Mouse (Mus musculus): ENCODE data around the gene Fam76a. TPM values are rescaled to one million over a fixed set of nuclear protein-coding genes. Genes with fewer than 3 reads are reported as not detected.

Gene Fam76a
- polyA plus RNA-seq, 1 experiment, result 111 TPM

DNA sequence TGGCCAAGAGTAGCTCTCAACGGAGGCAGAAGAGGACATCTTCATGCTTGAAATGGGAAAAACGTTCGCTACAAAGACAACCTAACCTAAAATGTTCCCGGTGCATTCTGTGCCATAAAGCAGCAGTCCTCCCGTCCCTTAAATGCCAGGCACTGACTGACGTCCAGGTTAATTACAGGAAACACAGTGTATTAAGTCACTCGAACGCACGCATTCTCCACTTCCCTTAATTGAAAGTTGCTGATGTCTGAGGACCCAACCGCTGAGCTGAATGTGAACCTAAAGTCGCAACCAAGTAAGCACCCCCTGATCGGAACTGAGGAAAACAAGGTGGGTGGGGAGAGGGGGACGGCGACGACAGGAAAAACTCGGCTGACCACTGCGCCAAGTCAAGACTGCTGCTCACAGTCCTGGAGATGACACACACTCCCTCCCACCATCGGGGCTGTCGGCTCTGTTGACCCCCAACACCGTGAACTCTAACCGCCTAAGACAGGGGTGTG is 38.7 kb downstream of the Fam76a start:
- Histone ChIP-seq H3K4me3 (ENCODE audit: control insufficient read depth, low read depth, low read length) (peak overlapping the region; percentile 89), H3K27me3 (ENCODE audit: control insufficient read depth, insufficient read depth, low read length) (no peaks in the 10 kb centered on the region), H3K27ac (ENCODE audit: control insufficient read depth, insufficient read depth, low read depth, low read length) (peak overlapping the region; percentile 76), H3K4me1 (ENCODE audit: control insufficient read depth, insufficient read depth, low read length) (peaks cover 5% of the 10 kb centered on the region), H3K36me3 (ENCODE audit: control insufficient read depth, insufficient read depth, low read length) (no peaks in the 10 kb centered on the region)
- TF ChIP-seq POLR2A (IDR thresholded peaks at IDR 0.05; ENCODE audit: control insufficient read depth, low read depth, low read length) (no peak), CTCF (IDR thresholded peaks at IDR 0.05; ENCODE audit: control insufficient read depth, insufficient read depth, insufficient replicate concordance, low read depth, low read length) (no peak)

GRCm38 (mm10) chr4:132874363-132875097 is 47.8 kb downstream of the Fam76a start:
- Histone ChIP-seq H3K4me3 (ENCODE audit: control insufficient read depth, low read depth, low read length) (no peak overlapping the region), H3K4me1 (ENCODE audit: control insufficient read depth, insufficient read depth, low read length) (no peaks in the 10 kb centered on the region), H3K27ac (ENCODE audit: control insufficient read depth, insufficient read depth, low read depth, low read length) (no peak overlapping the region), H3K36me3 (ENCODE audit: control insufficient read depth, insufficient read depth, low read length) (no peaks in the 10 kb centered on the region), H3K27me3 (ENCODE audit: control insufficient read depth, insufficient read depth, low read length) (no peaks in the 10 kb centered on the region)
- TF ChIP-seq POLR2A (IDR thresholded peaks at IDR 0.05; ENCODE audit: control insufficient read depth, low read depth, low read length) (no peak), CTCF (IDR thresholded peaks at IDR 0.05; ENCODE audit: control insufficient read depth, insufficient read depth, insufficient replicate concordance, low read depth, low read length) (no peak)

DNA sequence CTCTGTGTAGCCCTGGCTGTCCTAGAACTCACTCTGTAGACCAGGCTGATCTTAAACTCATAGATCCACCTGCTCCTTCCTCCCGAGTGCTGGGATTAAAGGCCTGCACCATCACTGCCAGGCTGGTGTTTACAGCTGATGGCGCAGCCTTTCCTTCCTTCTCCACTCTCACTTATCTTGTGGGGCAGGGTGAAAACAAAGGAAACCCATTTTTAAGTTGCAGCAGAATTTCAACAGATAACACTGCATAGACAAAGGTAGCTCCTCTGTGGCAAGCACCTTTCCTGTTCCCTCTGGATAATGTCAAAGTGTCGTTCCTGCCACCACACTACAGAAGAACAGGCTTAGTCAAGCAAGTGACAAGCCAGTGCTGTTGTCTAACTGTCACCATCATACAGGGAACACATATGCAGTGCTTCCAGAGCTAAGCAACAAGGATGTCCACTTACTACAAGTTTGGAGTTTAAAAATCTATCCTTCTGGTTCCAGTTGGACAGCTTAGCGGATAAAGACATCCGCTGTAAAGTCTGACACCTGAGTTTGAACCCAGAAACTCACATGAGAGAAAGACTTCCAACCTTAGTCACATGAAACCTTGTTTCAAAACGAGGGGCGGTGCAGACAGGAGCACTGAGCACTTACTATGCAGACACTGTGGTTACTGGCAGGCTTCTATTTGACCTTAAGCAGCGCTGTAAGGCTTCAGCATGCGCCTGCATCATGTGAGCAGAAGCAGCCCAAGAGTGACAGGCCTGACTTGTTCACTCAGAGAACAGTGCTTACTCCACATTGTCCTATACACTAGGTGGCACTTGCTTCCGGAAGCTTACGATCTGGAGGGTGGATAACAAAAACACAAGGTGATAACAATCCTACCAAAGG is 48.6 kb downstream of the Fam76a start:
- Histone ChIP-seq H3K36me3 (ENCODE audit: control insufficient read depth, insufficient read depth, low read length) (no peaks in the 10 kb centered on the region), H3K4me1 (ENCODE audit: control insufficient read depth, insufficient read depth, low read length) (no peaks in the 10 kb centered on the region), H3K27ac (ENCODE audit: control insufficient read depth, insufficient read depth, low read depth, low read length) (no peak overlapping the region), H3K4me3 (ENCODE audit: control insufficient read depth, low read depth, low read length) (no peak overlapping the region), H3K27me3 (ENCODE audit: control insufficient read depth, insufficient read depth, low read length) (no peaks in the 10 kb centered on the region)
- no peak for TF ChIP-seq POLR2A (IDR thresholded peaks at IDR 0.05; ENCODE audit: control insufficient read depth, low read depth, low read length)
- no peak for TF ChIP-seq CTCF (IDR thresholded peaks at IDR 0.05; ENCODE audit: control insufficient read depth, insufficient read depth, insufficient replicate concordance, low read depth, low read length)

- Histone ChIP-seq H3K4me1 (ENCODE audit: control insufficient read depth, insufficient read depth, low read length) (no peaks in the 10 kb centered on the region), H3K36me3 (ENCODE audit: control insufficient read depth, insufficient read depth, low read length) (no peaks in the 10 kb centered on the region), H3K27me3 (ENCODE audit: control insufficient read depth, insufficient read depth, low read length) (no peaks in the 10 kb centered on the region), H3K27ac (ENCODE audit: control insufficient read depth, insufficient read depth, low read depth, low read length) (no peak overlapping the region), H3K4me3 (ENCODE audit: control insufficient read depth, low read depth, low read length) (no peak overlapping the region)
- TF ChIP-seq POLR2A (IDR thresholded peaks at IDR 0.05; ENCODE audit: control insufficient read depth, low read depth, low read length), result no peak
- TF ChIP-seq CTCF (IDR thresholded peaks at IDR 0.05; ENCODE audit: control insufficient read depth, insufficient read depth, insufficient replicate concordance, low read depth, low read length), result no peak
These were observed 51.2 kb downstream of the Fam76a start for GRCm38 (mm10) chr4:132871116-132871515.

- Histone ChIP-seq H3K27me3 (ENCODE audit: control insufficient read depth, insufficient read depth, low read length) (no peaks in the 10 kb centered on the region), H3K4me1 (ENCODE audit: control insufficient read depth, insufficient read depth, low read length) (no peaks in the 10 kb centered on the region), H3K36me3 (ENCODE audit: control insufficient read depth, insufficient read depth, low read length) (0 out of 2 replicates have a peak, but pooled peaks cover 1% of the 10 kb centered on the region), H3K27ac (ENCODE audit: control insufficient read depth, insufficient read depth, low read depth, low read length) (no peak overlapping the region), H3K4me3 (ENCODE audit: control insufficient read depth, low read depth, low read length) (no peak overlapping the region)
- TF ChIP-seq POLR2A (IDR thresholded peaks at IDR 0.05; ENCODE audit: control insufficient read depth, low read depth, low read length) (no peak), CTCF (IDR thresholded peaks at IDR 0.05; ENCODE audit: control insufficient read depth, insufficient read depth, insufficient replicate concordance, low read depth, low read length) (no peak)
These were observed 57.5 kb downstream of the Fam76a start for GRCm38 (mm10) chr4:132864856-132865255.

GRCm38 (mm10) chr4:132863012-132863411 is 59.3 kb downstream of the Fam76a start:
- no peaks in the 10 kb centered on the region for H3K27me3 ChIP-seq (ENCODE audit: control insufficient read depth, insufficient read depth, low read length)
- H3K27ac ChIP-seq (ENCODE audit: control insufficient read depth, insufficient read depth, low read depth, low read length), result no peak overlapping the region
- H3K4me1 ChIP-seq (ENCODE audit: control insufficient read depth, insufficient read depth, low read length), result no peaks in the 10 kb centered on the region
- 0 out of 2 replicates have a peak, but pooled peaks cover 3% of the 10 kb centered on the region for H3K36me3 ChIP-seq (ENCODE audit: control insufficient read depth, insufficient read depth, low read length)
- H3K4me3 ChIP-seq (ENCODE audit: control insufficient read depth, low read depth, low read length), result no peak overlapping the region
- TF ChIP-seq POLR2A (IDR thresholded peaks at IDR 0.05; ENCODE audit: control insufficient read depth, low read depth, low read length) (no peak), CTCF (IDR thresholded peaks at IDR 0.05; ENCODE audit: control insufficient read depth, insufficient read depth, insufficient replicate concordance, low read depth, low read length) (no peak)

DNA sequence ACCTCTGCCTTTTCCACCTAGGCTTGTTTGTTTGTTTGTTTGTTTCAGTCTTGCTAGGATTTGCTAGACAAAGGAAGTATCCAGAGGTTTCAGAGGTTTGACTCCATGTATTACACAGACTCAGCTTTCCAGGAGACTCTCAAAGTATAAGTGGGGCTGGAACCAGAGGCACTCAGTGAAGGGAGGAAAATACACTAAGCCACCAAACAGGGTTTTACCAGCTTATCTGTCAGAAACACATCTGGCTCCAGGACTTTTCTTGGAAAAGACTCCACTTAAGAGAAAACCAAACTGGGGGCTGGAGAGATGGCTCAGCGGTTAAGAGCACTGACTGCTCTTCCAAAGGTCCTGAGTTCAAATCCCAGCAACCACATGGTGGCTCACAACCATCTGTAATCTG is 61.5 kb downstream of the Fam76a start:
- no peak overlapping the region for H3K4me3 ChIP-seq (ENCODE audit: control insufficient read depth, low read depth, low read length)
- no peaks in the 10 kb centered on the region for H3K4me1 ChIP-seq (ENCODE audit: control insufficient read depth, insufficient read depth, low read length)
- no peaks in the 10 kb centered on the region for H3K27me3 ChIP-seq (ENCODE audit: control insufficient read depth, insufficient read depth, low read length)
- no peak overlapping the region for H3K27ac ChIP-seq (ENCODE audit: control insufficient read depth, insufficient read depth, low read depth, low read length)
- no peak for TF ChIP-seq POLR2A (IDR thresholded peaks at IDR 0.05; ENCODE audit: control insufficient read depth, low read depth, low read length)
- TF ChIP-seq CTCF (IDR thresholded peaks at IDR 0.05; ENCODE audit: control insufficient read depth, insufficient read depth, insufficient replicate concordance, low read depth, low read length), result no peak
- peaks cover 5% of the 10 kb centered on the region for H3K36me3 ChIP-seq (ENCODE audit: control insufficient read depth, insufficient read depth, low read length)

Other genes with a start within 250 kb of the Fam76a start
- gene Xkr8, start 190.0 kb downstream of the Fam76a start, polyA plus RNA-seq (2012; rRNA removed), result 141 and 155 TPM in 2 replicates
- gene Smpdl3b, start 165.3 kb downstream of the Fam76a start, polyA plus RNA-seq (2012; rRNA removed), result 2.8 and 3.7 TPM in 2 replicates
- gene Rpa2, start 154.2 kb downstream of the Fam76a start, polyA plus RNA-seq (2012; rRNA removed), result 15.5 and 18.0 TPM in 2 replicates
- gene Themis2, start 126.2 kb downstream of the Fam76a start, polyA plus RNA-seq (2012; rRNA removed), result 0.25 and 0.57 TPM in 2 replicates
- gene Ppp1r8, start 79.4 kb downstream of the Fam76a start, polyA plus RNA-seq (2012; rRNA removed), result 19.7 and 21.6 TPM in 2 replicates
- gene Stx12, start 38.0 kb downstream of the Fam76a start, polyA plus RNA-seq (2012; rRNA removed), result 13.7 and 17.7 TPM in 2 replicates
- 0.85 and 1.0 TPM in 2 replicates for gene Fgr, start 51.5 kb upstream of the Fam76a start, polyA plus RNA-seq (2012; rRNA removed)
- 59.1 and 65.0 TPM in 2 replicates for gene Ahdc1, start 88.7 kb upstream of the Fam76a start, polyA plus RNA-seq (2012; rRNA removed)
- 156 and 195 TPM in 2 replicates for gene Wasf2, start 207.9 kb upstream of the Fam76a start, polyA plus RNA-seq (2012; rRNA removed)

Measured in testis, adult 2 months (tissue).